Mouse (Mus musculus): ENCODE results near the gene Trappc3. TPM values are rescaled to one million over a fixed set of nuclear protein-coding genes. Genes with fewer than 3 reads are reported as not detected.
A peak's percentile ranks its signal among the peaks of the same experiment; 100 is the strongest.

Trappc3 gene
- total RNA-seq, 2 experiments from 2014 or later, result 75.7 to 90.0 TPM

DNA sequence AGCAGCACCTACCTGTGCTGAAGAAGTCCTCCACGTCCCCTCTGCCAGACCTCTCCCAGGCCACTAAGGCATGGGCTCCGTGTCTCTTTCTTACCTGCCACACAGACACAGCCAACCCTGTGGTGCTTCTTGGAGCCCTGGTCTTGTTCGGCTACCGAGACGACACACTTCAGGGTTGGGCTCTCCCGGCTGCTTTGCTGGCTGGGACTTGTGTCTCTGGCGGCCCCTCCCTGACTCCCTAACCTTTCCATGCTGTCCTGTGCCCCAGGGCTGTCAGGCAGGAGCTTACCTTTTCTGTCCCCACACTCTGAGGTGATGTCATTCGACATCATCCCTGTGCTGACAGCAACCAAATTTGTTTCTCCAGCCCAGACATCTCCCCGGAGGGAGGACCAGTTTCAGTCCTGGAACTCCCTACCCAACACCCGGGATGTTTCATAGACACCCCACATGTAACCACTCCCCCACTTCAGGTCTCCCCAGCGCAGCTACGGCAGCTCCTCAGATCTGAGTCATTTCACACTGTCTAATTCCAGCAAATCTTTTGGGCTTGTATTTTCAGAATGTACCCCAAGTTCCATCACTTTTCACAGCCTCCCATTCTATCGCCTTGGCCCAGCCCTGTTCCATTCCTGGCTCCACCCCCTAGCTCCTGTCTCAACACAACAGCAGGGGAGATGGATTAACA, 15.8 kb upstream of the Trappc3 start:
- peak; percentile 56 to 73 for DNase-seq (ENCODE audit: low spot score in 2 of 2)
- intact Hi-C loops (cut with DNase I), result no loop called here

DNA sequence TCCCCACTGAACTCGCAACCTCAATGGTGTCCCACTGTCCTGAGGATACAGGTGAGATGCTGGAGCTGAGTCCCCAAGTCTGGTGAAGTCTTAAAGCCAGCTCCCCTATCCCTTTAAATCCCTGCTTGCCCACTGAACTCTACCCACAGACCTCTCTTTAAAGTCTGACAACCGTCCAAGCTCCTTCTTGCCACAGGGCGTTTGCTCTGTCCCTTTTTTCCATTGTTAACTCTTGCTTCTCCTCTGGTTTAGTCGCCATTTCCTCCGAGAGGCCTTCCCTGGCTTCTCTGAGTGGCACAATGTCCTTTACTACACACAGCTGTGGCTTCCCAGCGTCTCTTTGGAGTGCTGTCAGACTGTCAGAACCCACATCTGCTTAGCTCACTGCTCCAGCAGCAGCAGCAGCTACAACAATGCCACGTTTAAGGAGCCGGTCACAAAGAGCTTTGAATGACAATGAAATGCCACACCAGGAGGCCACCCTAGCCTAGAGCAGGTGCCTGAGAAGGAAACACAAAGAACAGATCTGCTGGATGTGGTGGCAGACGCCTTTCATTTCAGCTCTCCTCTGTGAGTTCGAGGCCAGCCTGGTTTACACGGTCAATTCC, 13.8 kb upstream of the Trappc3 start:
- intact Hi-C loops (cut with DNase I), result no loop called here
- DNase-seq (ENCODE audit: low spot score in 2 of 2), result peak in 1 of 2 experiments; percentile 8

DNA sequence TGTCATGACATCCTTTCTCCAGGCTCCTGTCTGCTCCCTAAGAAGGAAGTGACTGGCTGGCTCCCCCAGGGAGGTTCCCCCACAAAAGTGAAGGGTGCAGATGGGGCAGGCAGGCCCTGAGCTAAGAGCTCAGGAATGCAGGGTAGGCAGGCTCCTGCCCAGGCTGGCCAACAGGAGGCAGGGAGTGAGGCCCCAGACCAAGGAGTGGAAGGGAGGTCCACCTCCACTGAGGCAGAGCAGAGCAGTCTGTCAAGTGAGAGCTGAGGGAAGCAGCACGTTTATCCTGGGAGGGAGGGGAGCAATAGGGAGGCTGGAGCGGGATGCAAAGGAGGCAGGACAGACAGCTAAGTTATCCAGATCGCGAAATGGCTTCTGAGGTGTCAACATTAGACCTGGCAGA, 11.5 kb upstream of the Trappc3 start:
- peak in 1 of 2 experiments; percentile 7 for DNase-seq (ENCODE audit: low spot score in 2 of 2)
- intact Hi-C loops (cut with DNase I), result no loop called here

DNA sequence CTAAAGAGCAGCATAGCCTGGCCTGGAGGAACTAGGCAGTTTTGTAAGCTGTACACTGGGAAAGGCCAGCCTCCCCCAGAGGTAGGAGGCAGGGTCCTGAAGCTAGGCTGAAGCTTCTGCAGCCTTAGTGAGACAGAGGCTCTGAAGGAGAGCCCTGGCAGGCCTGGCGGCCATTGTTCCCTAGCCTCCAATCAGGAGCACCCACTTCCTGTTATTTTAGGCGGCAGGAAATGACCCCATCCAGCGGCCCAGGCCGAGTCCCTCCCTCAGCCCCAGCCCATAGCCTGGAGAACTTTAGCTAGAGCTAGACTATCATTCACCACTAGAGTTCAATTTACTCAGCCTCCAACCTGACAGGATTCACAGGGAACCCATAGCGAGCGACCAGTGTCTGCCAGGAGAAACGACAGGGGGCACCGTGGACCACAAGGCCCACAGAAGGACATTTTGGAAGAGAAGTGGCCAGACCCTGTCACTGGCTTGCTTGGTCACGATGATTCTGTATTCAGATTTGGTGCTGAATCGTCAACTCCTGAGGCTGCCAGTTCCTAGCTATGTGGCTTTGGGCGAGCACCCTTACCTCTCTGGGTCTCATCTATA, 10.4 kb upstream of the Trappc3 start:
- intact Hi-C loops (cut with DNase I), result no loop called here

DNA sequence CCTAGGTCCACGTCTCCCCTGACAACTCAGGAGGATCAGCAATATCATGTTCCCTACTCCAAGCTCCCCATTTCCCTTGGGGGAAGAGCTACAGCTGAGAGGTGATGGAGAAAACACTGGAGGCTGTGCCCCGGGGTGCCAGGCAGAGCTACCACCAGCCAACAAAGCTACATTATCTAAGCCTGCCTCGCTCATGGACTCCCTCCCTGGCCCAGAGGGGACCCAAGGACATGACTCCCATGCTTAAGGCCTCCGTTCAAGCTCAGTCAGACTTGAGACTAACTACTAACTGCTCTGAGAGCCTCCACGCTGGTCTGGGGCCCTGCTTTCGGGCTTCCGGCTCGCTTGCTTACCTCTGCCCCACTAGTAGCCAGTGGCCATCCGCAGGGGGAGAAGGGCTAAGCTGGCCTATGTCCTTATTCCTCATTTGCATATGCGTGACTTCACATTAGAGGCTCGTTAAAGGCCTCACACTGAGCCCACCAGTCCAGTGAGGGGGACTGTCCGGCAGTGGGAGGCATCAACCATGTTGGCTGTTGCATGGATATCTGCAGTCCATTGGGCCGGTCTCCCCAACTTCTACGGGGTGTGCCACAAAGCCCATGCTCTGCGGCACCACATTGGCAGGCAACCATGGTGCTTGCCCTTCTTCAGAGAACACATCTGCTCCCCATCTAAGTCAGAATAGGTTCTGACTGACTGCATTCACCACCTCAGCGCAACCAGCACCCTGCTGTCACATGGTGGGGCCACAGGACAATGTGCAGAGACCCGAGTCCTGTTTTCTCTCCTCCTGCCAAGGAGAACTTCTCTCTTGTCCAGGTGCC, 9.5 kb upstream of the Trappc3 start:
- DNase-seq (ENCODE audit: low spot score in 2 of 2), result peak in 1 of 2 experiments; percentile 11
- intact Hi-C loops (cut with DNase I), result no loop called here

More for the DNA sequence above, 10.4 kb upstream of the Trappc3 start:
- DNase-seq (ENCODE audit: low spot score in 2 of 2), result no peak

DNA sequence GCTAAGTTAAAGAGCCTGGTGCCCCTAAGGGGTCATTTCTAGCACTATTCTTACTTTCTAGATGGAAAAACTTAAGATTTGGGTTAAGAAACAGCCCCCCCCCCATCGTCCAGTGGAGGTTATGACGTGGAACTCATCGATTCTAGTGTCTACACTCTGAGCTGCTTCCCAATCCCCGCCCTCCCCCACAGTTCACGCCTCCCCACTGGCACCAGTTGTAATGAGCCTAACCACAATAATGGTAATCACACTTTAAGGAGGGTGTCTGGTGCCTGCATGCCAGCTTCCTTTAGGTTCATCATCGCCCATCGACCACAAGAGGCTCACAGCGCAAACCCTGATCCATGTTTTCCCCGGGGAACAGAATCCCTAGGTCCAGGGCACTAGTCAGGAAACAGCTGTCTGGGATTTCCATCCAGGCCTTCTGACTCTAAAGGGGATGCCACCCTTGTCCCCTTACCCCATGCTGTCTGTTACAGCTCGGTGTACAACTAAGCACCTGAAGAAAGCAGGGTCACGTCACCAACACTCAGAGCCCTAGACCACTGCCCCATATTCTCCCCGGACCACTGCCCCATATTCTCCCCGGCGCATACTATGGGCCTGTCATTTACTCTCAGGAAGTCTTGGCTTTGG, 8.4 kb upstream of the Trappc3 start:
- DNase-seq (ENCODE audit: low spot score in 2 of 2), result no peak
- intact Hi-C loops (cut with DNase I), result loop anchor here (2.0 kb wide), 1 partner anchor 17 kb away; no protein-coding TSS in a partner anchor

DNA sequence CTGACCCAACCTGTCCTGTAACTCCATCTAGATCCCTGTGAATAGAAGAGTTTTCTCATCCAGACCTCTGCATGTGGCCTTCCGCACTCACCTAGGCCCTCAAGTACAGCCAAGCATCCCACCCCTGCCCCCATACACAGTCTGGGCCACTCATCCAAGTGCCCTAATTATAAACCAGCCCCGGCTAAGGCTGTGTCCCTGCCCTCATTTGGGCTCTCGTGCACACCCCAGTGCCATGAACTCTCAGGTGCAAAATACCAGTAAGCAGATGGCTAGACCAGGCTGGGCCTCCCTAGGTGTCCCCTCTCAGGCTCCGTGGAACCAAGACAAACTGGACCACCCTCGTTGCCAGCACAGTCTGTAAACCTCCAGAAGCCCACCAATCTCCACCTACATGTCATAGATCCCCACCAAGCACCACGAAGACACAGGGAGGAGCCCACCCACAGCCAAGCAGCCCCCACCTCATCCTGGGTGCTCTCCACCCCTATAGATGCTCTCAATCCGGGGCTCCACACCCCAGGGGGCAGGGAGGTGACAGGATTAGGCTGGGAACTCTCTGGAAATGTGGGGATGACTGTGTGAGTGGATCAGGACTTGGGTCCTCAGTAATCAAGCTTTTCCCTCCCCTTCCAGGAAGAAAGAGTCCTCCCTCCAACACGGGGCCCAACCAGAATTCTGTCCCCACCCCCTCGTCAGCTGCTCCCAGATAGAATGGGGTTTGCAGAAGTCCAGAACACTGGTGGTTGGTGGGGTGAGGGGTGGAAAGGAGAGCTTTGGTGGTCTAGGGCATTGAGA, 7.6 kb upstream of the Trappc3 start:
- intact Hi-C loops (cut with DNase I), result loop anchor here (2.0 kb wide), 1 partner anchor 18 kb away; no protein-coding TSS in a partner anchor
- peak in 1 of 2 experiments; percentile 76 for DNase-seq (ENCODE audit: low spot score in 2 of 2)

DNA sequence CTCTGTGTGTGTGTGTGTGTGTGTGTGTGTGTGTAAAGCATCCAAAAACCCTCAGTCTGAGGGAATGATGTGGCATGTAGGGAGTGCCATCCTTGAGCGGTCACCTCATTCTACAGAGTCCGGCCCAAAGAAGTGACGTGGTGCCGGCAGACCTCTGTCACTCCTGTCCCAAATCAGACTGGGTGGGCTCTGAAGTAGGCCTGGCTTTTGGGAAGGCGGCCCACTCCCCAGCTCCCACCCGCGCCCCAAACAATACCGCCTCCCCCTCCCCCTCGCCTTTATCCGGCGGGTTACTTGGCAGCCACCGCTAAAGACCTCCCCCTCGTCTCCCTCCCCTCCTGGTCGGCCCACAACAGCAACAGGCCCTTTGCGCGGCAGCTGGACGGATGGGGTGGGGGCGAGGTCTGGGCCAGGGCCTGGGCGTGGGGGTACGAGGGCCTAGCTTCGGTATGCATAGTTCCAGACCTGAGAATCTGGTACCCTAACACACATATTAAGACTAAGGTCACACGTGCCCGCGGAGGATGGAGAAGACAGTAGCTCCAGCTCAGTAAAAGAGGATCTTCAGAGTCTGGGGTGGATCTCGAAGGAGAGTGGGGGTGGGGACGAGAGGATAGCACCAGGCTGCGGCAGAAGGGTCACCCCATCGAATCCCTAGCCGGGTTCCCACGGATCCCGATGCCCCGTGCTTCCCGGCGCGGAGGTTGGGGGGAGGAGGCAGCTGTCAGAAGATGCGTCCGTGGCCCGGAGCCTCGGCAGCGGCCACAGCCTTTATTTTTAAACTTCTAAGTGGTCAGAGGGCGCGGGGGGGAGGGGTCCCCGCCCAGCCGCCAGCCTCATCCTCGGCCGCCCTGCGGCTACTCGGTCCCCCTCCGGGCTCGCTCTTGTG, 6.8 kb upstream of the Trappc3 start:
- DNase-seq (ENCODE audit: low spot score in 2 of 2), result peak in 1 of 2 experiments; percentile 50
- intact Hi-C loops (cut with DNase I), result loop anchor here (2.0 kb wide), 2 partner anchors 13 to 19 kb away; no protein-coding TSS in a partner anchor

DNA sequence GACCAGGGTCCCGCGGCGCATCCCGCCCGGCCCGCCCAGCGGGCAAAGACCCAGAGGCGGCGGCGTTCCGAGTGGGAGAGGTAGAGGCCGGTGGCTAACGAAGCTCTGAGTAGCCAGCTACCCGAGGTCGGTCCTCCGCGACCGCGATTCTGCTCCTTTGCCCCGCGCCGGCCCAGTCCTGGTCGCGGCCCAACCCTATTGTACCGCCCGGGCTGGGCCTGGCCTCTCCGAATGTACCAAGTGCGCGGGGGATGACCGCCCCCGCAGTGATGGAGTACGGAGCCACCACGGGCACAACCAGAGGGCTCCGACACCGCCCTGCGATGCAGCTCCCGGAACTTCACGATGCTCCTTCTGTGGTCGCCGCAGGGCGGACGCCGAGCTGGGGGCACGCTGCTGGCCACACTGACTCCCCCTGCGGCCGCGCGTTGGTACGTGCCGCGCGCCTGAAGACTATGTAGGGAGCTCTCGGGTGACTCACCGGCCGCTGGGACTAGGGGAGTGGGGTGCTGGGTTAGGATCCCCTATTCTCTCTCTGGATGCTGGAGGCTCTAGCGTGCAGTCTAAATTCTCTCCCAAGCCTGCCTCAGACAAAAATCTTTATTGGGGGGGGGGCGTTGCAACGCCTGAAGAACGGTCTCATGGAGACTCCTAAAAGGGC, 5.9 kb upstream of the Trappc3 start, which contains the start of gene Map7d1:
Gene Map7d1, minus strand, starts transcription at position 213 of the 661 bp plus-strand sequence.
- peak; percentile 89 for DNase-seq (ENCODE audit: low spot score in 2 of 2)
- intact Hi-C loops (cut with DNase I), result loop anchor here (2.0 kb wide), 1 partner anchor 13 kb away; no protein-coding TSS in a partner anchor

DNA sequence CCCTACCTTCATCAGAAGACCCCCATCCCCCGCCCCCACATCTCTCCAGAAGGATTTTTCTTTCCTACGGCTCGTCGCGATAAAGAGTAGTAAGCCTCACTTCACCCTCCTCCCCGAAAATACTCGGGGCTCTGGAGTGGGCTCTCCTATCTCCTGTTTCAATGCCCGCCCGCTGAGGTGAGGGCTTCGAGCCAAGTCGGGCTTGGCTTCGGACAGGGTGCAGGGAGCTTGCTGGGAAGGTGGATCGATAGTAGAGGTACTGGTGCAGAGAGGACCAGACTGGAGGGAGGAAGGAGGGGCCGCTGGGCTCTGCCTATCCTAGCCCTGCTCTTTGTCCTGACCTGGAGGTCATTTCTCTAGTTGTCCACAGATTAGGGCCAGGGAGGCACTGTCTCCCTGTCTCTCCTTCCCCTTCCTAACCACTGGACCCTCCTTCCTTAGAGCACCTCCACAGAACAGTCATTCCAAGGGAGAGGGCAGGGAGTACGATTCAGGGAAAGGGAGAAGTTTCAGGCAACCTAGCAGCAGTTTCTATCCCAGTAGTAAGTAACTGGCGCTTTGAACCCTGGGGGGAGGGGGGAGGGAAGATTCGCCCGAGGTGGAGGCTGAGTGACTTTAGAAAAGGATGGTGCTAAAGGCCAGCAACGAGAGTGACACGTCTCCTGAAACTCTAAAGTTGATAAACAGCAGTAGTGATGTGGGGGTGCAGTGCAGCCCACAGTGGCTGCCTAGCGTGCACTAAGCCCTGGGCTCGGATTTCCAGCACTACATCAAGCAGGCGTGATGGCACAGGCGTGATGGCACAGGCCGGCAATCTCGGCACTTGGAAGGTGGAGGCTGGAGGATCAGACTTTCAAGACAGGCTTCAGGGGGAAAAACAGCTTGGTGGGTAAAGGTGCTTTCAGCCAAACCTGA, 4.9 kb upstream of the Trappc3 start:
- intact Hi-C loops (cut with DNase I), result loop anchor here (2.0 kb wide), 1 partner anchor 14 kb away; no protein-coding TSS in a partner anchor

DNA sequence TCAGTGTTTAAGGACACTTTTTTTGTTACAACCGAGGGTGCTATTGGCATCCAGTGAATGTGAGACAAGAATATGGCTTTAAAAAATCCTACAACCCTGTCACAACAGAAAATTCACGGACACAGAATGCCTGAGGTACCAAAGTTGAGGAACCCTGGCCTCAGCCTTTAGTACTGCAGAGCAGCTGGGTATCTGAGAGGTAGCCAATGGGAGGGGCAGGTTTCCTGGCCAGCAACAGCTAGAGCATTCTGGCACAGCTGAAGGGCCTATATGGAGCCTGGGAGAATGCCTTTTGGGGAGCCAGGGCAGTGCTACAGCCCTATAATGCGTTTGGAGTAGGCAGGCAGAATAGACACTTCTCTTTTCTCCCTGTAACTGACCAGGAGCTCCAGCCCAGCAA, 3.1 kb upstream of the Trappc3 start:
- intact Hi-C loops (cut with DNase I), result no loop called here
- no peak for DNase-seq (ENCODE audit: low spot score in 2 of 2)

More for the DNA sequence above, 4.9 kb upstream of the Trappc3 start:
- DNase-seq (ENCODE audit: low spot score in 2 of 2), result peak in 1 of 2 experiments; percentile 22

DNA sequence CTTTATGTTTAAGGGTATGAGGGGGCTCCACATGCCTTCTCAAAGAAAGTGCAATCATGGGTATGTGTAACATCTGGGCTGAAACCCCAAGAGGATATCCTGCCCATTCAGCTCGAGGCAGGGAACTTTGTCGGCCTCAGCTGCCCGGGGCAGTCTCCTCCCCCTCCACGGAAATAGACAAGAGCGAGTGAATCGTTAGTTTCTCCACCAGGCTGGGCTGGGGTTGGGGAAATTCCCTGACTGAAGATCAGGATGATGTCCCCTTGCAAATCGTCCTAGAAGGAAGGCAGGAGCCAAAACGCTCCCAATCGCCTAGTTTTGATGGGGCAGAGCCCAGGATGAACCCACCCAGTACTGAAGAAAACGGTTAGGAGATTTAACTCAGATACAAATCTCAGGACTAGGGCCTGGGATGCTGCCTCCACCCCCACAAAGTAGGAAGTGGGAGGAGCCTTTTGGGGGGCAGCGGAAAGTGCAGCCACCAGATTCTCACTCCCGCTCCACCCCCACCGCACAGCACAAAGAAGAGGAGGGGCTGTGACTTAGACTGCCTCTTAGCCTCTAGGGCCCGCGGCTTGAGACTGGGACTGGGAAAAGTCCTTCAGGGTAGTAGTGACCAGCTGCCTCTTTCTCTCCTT, 2.5 kb upstream of the Trappc3 start:
- DNase-seq (ENCODE audit: low spot score in 2 of 2), result no peak
- intact Hi-C loops (cut with DNase I), result no loop called here

DNA sequence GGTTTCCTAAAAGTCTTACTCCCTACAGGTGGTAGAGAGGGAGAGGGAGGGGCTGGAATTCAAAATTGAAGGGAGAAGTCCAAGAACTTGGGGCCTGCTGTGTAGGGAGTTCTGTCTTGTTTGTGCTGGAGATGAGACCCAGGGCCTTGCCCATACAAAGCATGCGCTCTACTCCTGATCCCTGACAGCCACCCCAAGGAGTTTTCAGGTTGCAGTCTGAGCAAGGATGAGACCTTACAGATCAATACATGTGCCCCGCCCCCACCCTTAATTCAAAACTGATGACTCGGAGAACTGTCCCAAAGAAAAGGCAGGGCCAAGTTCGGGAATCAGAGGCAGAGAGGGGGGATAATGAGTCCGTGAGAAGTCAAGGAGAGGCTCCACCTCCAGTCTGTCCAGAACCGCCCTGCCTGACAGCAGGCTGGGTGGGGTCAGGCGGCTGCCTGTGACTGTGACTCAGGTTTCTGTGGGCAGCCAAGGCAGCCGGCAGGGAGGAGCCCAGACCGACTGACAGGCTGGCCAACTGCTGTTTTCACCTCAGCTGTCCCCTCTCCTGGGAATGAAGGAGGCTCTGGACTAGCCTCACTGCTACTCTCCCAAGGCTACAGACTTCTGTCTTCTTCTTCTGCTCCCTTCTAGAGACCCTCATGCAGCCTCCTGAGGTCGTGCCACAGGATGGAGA, 1.5 kb upstream of the Trappc3 start:
- intact Hi-C loops (cut with DNase I), result loop anchor here (1.0 kb wide), 1 partner anchor 79 kb away; no protein-coding TSS in a partner anchor
- peak in 1 of 2 experiments; percentile 45 for DNase-seq (ENCODE audit: low spot score in 2 of 2)

DNA sequence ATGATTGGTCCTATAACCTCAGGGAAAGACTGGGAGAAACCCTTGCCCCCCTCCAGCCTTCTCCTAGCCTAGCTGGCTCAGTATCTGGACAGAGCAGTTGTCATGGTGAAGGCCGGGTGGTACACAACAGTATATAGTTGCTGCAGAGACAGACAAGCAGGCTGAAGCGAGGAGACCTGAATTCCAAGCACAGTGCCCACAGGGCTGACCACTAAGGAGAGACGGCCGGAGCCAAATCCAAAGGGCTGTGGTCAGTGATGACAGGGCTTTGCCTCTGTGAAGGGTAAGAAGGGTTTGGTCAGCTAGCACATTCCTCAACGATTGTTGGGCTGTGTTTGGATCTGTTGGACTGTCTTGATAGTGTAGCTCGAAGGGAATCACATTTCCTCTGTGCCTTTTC, 859 bp upstream of the Trappc3 start:
- intact Hi-C loops (cut with DNase I), result loop anchor here (1.0 kb wide), 1 partner anchor 80 kb away; no protein-coding TSS in a partner anchor
- no peak for DNase-seq (ENCODE audit: low spot score in 2 of 2)

DNA sequence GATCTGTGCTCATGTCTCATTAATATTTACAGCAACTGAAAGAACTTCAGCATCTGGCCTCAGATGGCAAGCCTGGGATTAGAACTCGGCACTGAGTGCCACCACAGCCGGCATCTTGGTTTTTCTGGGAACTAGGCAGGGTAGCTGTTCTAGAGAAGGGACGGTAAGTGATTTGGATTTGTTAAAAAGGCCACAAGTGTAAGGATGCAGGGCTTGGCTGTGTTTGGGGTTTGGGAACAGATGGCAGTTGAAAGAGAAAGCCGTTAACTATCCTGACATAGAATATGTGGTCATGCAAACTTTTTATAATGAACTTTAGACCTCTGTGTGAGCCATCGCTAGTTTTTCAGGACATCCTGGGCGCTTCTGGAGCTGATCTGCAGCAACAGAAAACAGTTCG, 450 bp upstream of the Trappc3 start:
- intact Hi-C loops (cut with DNase I), result loop anchor here (1.0 kb wide), 2 partner anchors 34 to 80 kb away; no protein-coding TSS in a partner anchor
- no peak for DNase-seq (ENCODE audit: low spot score in 2 of 2)

Data from left cerebral cortex, postnatal 36 days (tissue).